Mouse (Mus musculus): ENCODE results near the gene Dok1. TPM values are rescaled to one million over a fixed set of nuclear protein-coding genes. Genes with fewer than 3 reads are reported as not detected.

The Dok1 gene
- polyA plus RNA-seq, 1 experiment from 2014 or later = 4.8 TPM

DNA sequence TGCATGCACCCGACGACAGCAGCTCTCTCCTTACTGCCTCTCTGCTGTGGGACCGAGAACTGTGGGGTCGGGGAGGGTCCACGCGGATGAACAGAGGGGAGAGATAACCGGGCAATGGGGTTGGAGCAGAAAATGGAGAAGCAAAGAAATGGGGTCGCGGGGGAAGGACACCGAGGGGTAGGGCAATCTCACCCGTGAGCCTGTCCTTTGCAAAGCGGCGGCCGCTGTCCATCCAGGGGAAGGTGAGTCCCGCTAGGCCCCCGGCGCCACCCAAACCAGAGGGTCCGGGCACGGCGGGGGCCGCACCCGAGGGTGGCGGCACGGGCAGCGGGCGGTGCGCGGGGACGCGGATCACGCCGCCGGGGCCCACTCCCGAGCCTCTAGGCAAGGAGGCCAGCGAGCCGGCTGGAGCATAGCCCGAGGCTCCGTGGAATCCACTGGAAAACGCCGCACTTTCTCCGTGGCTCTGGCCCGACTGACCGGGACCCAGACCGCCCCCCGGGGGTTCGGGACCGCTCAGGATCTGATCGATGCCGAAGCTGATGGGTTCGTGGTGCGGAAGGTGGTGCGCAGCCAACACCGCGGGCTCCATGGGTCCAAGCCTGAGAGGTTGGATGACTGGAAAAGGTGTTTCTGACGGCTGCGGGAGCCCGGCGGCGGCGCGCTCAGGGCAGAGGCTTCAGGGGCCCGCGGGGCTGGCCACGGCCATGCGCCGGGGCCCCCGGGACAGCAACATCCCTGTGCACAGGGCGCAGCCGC lies 36.4 kb upstream of the Dok1 start:
- WGBS = under 1% methylated on average over 69 of the region's 69 CpGs
- H3K27me3 ChIP-seq (ENCODE audit: control insufficient read depth, insufficient read depth, low read length) = peaks cover 96% of the 10 kb centered on the region
- H3K9ac ChIP-seq (ENCODE audit: low read length) = no peak overlapping the region
- peak overlapping the region; percentile 24 for H3K4me2 ChIP-seq (ENCODE audit: low read depth, low read length, severe bottlenecking)
- H3K4me1 ChIP-seq (replicated peaks; ENCODE audit: control insufficient read depth, insufficient read depth, low read length) = peaks cover 14% of the 10 kb centered on the region; the same call in 1 of the 2 replicates
- no peak overlapping the region for H3K27ac ChIP-seq (ENCODE audit: low read depth, low read length)
- no peaks in the 10 kb centered on the region for H3K36me3 ChIP-seq (ENCODE audit: control insufficient read depth, insufficient read depth, low read length)
- H3K4me3 ChIP-seq (ENCODE audit: low read depth, low read length) = peak overlapping the region; percentile 6; the same call in 1 of the 2 replicates
- H3K9me3 ChIP-seq (ENCODE audit: control insufficient read depth, low read length) = no peaks in the 10 kb centered on the region
- ATAC-seq (replicated peaks; ENCODE audit: low FRiP score) (peak; percentile 32; the same call in 1 of the 2 replicates), DNase-seq (ENCODE audit: low spot score) (peak; percentile 70)

DNA sequence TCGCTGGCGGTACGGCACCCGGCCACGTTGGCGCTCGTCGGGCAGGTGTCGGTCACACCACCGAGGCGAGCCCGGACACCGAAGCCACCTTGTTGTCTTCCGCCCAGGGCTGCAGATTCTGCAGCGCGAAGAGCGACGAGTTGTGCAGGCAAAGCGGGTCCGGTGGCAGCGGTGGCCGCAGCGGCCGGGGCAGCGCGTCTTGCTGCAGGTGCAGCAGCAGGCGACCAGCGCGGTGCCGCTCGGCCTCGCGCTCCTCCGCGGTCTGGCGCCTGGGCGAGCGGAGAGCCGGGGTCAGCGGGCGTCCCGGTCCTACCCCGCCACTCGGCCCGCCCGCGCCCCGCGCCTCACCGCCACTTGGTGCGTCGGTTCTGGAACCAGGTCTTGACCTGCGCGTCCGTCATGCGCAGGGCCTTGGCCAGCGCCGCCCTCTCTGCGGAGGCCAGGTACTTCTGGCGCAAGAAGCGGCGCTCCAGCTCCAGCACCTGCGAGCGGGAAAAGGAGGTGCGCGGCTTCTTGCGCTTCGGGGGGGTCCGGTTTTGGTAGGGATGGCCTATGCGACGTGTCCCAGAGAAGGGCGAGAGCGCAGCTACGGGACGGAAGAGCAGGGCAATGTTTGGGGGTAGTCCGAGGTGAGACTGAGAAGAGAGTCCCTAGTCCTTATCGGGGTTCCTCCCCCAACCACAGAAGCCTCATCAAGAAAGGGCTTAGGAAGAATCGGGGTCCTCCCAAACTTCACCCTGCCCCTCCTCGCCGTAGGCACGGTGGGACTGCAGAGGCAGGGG lies 35.6 kb upstream of the Dok1 start:
- peaks cover 14% of the 10 kb centered on the region; the same call in 1 of the 2 replicates for H3K4me1 ChIP-seq (replicated peaks; ENCODE audit: control insufficient read depth, insufficient read depth, low read length)
- H3K27me3 ChIP-seq (ENCODE audit: control insufficient read depth, insufficient read depth, low read length) = peaks cover 96% of the 10 kb centered on the region
- DNase-seq (ENCODE audit: low spot score) (peak; percentile 64), ATAC-seq (replicated peaks; ENCODE audit: low FRiP score) (no peak)
- no peak overlapping the region for H3K27ac ChIP-seq (ENCODE audit: low read depth, low read length)
- H3K4me3 ChIP-seq (ENCODE audit: low read depth, low read length) = no peak overlapping the region
- H3K4me2 ChIP-seq (ENCODE audit: low read depth, low read length, severe bottlenecking) = peak overlapping the region; percentile 27; the same call in 1 of the 2 replicates
- no peaks in the 10 kb centered on the region for H3K36me3 ChIP-seq (ENCODE audit: control insufficient read depth, insufficient read depth, low read length)
- no peak overlapping the region for H3K9ac ChIP-seq (ENCODE audit: low read length)
- no peaks in the 10 kb centered on the region for H3K9me3 ChIP-seq (ENCODE audit: control insufficient read depth, low read length)
- under 1% methylated on average over 81 of the region's 81 CpGs for WGBS

DNA sequence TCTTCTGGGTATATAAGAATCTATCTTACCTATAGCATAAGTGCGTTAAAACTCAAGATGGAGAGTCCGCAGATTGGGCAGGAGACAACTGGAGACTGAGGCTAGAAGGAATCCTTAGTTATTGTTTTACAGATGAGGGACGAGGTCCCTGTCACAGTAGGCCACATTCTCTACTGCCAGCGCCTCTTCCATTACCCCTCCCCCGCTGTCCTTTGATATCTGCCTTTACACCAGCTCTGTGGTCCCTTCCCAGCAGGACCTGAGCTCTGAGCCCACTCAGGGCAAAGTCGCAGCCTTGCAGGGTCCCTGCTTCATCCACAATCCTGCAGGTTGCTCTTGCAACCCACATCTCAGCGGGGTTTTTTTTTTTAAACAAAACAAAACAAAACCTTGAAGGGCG lies 35.0 kb upstream of the Dok1 start:
- Histone ChIP-seq H3K4me3 (ENCODE audit: low read depth, low read length) (no peak overlapping the region), H3K9ac (ENCODE audit: low read length) (no peak overlapping the region), H3K4me2 (ENCODE audit: low read depth, low read length, severe bottlenecking) (no peak overlapping the region), H3K4me1 (replicated peaks; ENCODE audit: control insufficient read depth, insufficient read depth, low read length) (peaks cover 14% of the 10 kb centered on the region; the same call in 1 of the 2 replicates), H3K27ac (ENCODE audit: low read depth, low read length) (no peak overlapping the region), H3K9me3 (ENCODE audit: control insufficient read depth, low read length) (no peaks in the 10 kb centered on the region), H3K36me3 (ENCODE audit: control insufficient read depth, insufficient read depth, low read length) (no peaks in the 10 kb centered on the region), H3K27me3 (ENCODE audit: control insufficient read depth, insufficient read depth, low read length) (peaks cover 97% of the 10 kb centered on the region)
- WGBS = 4% methylated on average over 8 of the region's 8 CpGs
- no peak for ATAC-seq (replicated peaks; ENCODE audit: low FRiP score)
- DNase-seq (ENCODE audit: low spot score) = no peak

DNA sequence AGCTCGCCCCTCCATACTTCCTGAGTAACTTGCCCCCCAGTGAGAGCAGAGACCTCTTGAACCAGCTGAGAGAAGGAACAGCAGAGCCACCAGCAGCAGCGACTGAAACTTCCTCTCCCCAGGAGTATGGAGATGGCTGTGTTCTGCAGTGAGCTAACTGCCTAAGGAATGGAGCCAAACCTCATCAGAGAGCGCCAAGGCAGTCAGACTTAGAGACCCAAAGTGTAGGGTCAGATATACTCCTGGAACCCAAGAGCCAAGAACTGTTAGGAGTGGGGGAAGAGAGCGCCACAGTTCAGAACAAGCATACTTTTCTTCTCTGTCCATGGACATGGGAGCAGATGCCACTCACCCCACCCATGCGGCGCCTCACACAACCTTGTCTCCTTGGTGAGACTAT lies 33.2 kb upstream of the Dok1 start:
- no peaks in the 10 kb centered on the region for H3K36me3 ChIP-seq (ENCODE audit: control insufficient read depth, insufficient read depth, low read length)
- H3K9ac ChIP-seq (ENCODE audit: low read length) = no peak overlapping the region
- H3K27ac ChIP-seq (ENCODE audit: low read depth, low read length) = no peak overlapping the region
- peaks cover 88% of the 10 kb centered on the region for H3K27me3 ChIP-seq (ENCODE audit: control insufficient read depth, insufficient read depth, low read length)
- ATAC-seq (replicated peaks; ENCODE audit: low FRiP score) = no peak
- H3K9me3 ChIP-seq (ENCODE audit: control insufficient read depth, low read length) = no peaks in the 10 kb centered on the region
- H3K4me1 ChIP-seq (replicated peaks; ENCODE audit: control insufficient read depth, insufficient read depth, low read length) = peaks cover 14% of the 10 kb centered on the region; the same call in 1 of the 2 replicates
- no peak overlapping the region for H3K4me2 ChIP-seq (ENCODE audit: low read depth, low read length, severe bottlenecking)
- DNase-seq (ENCODE audit: low spot score) = no peak
- H3K4me3 ChIP-seq (ENCODE audit: low read depth, low read length) = no peak overlapping the region
- WGBS = 24% methylated on average over 6 of the region's 6 CpGs

DNA sequence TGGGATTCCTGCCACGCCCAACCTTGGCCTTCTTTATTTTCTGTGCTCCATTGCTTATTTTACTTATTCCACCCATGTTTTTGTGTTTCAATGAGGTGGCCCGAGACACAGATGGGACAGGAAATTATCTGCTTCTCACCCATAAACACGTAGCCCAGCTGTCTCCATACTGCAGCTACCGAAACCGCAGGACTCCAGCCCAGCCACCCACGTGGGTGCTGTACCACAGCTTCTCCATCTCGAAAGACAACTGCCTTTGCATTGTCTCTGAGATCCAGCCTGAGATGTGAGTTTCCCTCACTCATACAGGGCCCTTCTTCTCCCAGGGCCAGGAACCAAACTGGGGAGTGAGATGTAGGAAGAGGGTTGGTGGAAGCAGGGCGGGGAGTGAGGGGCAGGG lies 32.7 kb upstream of the Dok1 start:
- 37% methylated on average over 8 of the region's 8 CpGs for WGBS
- H3K9ac ChIP-seq (ENCODE audit: low read length) = no peak overlapping the region
- peaks cover 83% of the 10 kb centered on the region for H3K27me3 ChIP-seq (ENCODE audit: control insufficient read depth, insufficient read depth, low read length)
- no peak overlapping the region for H3K27ac ChIP-seq (ENCODE audit: low read depth, low read length)
- no peak for ATAC-seq (replicated peaks; ENCODE audit: low FRiP score)
- no peak overlapping the region for H3K4me2 ChIP-seq (ENCODE audit: low read depth, low read length, severe bottlenecking)
- no peak for DNase-seq (ENCODE audit: low spot score)
- no peak overlapping the region for H3K4me3 ChIP-seq (ENCODE audit: low read depth, low read length)
- H3K9me3 ChIP-seq (ENCODE audit: control insufficient read depth, low read length) = no peaks in the 10 kb centered on the region
- peaks cover 14% of the 10 kb centered on the region; the same call in 1 of the 2 replicates for H3K4me1 ChIP-seq (replicated peaks; ENCODE audit: control insufficient read depth, insufficient read depth, low read length)
- no peaks in the 10 kb centered on the region for H3K36me3 ChIP-seq (ENCODE audit: control insufficient read depth, insufficient read depth, low read length)

DNA sequence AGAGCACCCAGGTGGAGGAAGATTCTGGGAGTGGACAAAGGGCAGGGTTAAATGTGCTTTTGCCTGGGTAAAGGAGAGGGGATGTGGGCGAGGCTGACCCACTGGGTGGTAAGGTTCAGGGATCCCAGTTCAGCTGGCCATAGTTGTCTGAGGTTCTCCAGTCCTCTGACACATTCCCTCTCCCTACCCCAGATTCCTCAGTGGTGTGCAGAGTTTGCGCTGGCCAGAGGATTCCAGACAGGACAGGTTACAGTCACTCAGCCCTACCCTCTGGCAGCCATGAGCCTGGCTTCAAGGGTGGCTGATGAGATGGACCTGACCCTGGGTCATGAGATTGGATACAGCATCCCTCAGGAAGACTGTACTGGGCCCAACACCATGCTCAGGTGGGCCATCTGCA lies 25.5 kb upstream of the Dok1 start:
- Histone ChIP-seq H3K4me3 (ENCODE audit: low read depth, low read length) (no peak overlapping the region), H3K27ac (ENCODE audit: low read depth, low read length) (no peak overlapping the region), H3K9ac (ENCODE audit: low read length) (no peak overlapping the region), H3K9me3 (ENCODE audit: control insufficient read depth, low read length) (no peaks in the 10 kb centered on the region), H3K4me1 (replicated peaks; ENCODE audit: control insufficient read depth, insufficient read depth, low read length) (peaks cover 6% of the 10 kb centered on the region), H3K4me2 (ENCODE audit: low read depth, low read length, severe bottlenecking) (no peak overlapping the region), H3K27me3 (ENCODE audit: control insufficient read depth, insufficient read depth, low read length) (peaks cover 13% of the 10 kb centered on the region), H3K36me3 (ENCODE audit: control insufficient read depth, insufficient read depth, low read length) (no peaks in the 10 kb centered on the region)
- DNase-seq (ENCODE audit: low spot score) = no peak
- whole genome bisulfite sequencing = 92% methylated on average over 2 of the region's 2 CpGs
- ATAC-seq (replicated peaks; ENCODE audit: low FRiP score) = no peak

DNA sequence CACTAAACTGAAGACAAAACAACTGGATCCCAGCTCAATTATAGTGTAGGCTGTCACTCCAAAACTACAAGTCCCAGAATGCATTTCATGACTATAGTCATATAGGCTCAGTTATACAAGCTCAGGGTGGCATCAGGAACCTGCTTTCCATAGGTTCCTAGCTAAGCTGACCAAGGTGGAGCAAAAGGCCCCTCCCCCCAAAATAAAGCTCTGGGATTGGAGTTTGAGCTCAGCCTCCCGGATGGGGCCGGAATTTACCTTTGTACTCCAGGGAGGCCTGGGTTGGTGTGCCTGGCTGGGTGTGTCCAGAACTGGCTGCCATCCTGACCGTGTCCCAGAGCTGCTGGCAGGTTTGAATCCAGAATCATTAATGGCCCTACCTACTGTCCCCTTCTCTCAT lies 24.5 kb upstream of the Dok1 start, which contains the start of gene Dqx1:
TSS of gene Dqx1 (plus strand) at position 55 of the 400 bp plus-strand sequence.
- DNase-seq (ENCODE audit: low spot score) (no peak), ATAC-seq (replicated peaks; ENCODE audit: low FRiP score) (no peak)
- Histone ChIP-seq H3K27ac (ENCODE audit: low read depth, low read length) (no peak within 1 kb of the TSS), H3K27me3 (ENCODE audit: control insufficient read depth, insufficient read depth, low read length) (peaks cover 5% of the 10 kb centered on the region; the same call in 1 of the 2 replicates), H3K4me2 (ENCODE audit: low read depth, low read length, severe bottlenecking) (no peak within 1 kb of the TSS), H3K36me3 (ENCODE audit: control insufficient read depth, insufficient read depth, low read length) (no peaks in the 10 kb centered on the region), H3K9me3 (ENCODE audit: control insufficient read depth, low read length) (no peaks in the 10 kb centered on the region), H3K4me3 (ENCODE audit: low read depth, low read length) (no peak within 1 kb of the TSS), H3K9ac (ENCODE audit: low read length) (no peak within 1 kb of the TSS), H3K4me1 (replicated peaks; ENCODE audit: control insufficient read depth, insufficient read depth, low read length) (peaks cover 11% of the 10 kb centered on the region)
- WGBS = 49% methylated on average over 3 of the region's 3 CpGs

DNA sequence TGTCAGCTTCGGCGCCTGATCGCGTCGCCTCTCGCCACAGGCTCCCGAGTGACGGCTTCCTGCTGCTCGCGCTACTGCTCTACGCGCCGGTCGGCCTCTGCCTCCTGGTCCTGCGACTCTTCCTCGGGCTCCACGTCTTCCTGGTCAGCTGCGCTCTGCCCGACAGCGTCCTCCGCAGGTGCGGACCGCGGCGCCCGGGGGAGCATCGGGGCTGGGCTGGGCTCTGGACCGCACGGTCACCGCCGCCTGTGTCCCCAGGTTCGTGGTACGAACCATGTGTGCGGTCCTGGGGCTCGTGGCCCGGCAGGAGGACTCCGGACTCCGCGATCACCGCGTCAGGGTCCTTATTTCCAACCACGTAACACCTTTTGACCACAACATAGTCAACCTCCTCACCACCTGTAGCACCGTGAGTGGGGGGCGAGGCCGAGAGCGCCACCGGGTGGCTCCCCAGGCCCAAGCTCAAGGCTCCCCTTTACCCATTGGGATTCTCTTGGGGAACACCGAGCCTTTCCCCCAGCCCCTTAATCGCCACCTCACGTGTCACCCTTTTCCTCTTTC lies 21.7 kb upstream of the Dok1 start, which contains the start of gene Htra2:
TSS of gene Htra2 (minus strand) at position 403 of the 561 bp plus-strand sequence.
- peak within 1 kb of the TSS; percentile 84 for H3K4me2 ChIP-seq (ENCODE audit: low read depth, low read length, severe bottlenecking)
- peaks cover 11% of the 10 kb centered on the region for H3K4me1 ChIP-seq (replicated peaks; ENCODE audit: control insufficient read depth, insufficient read depth, low read length)
- H3K27ac ChIP-seq (ENCODE audit: low read depth, low read length) = peak within 1 kb of the TSS; percentile 70
- peaks cover 2% of the 10 kb centered on the region; the same call in 1 of the 2 replicates for H3K36me3 ChIP-seq (ENCODE audit: control insufficient read depth, insufficient read depth, low read length)
- no peaks in the 10 kb centered on the region for H3K9me3 ChIP-seq (ENCODE audit: control insufficient read depth, low read length)
- H3K4me3 ChIP-seq (ENCODE audit: low read depth, low read length) = peak within 1 kb of the TSS; percentile 98
- ATAC-seq (replicated peaks; ENCODE audit: low FRiP score) = peak; percentile 37
- no peaks in the 10 kb centered on the region for H3K27me3 ChIP-seq (ENCODE audit: control insufficient read depth, insufficient read depth, low read length)
- no peak for DNase-seq (ENCODE audit: low spot score)
- H3K9ac ChIP-seq (ENCODE audit: low read length) = peak within 1 kb of the TSS; percentile 90
- WGBS = under 1% methylated on average over 50 of the region's 50 CpGs
